Mouse (Mus musculus): ENCODE measurements around the gene Gal3st2c.
"Not testable (repeated sequence)": the region's sequence is repeated elsewhere in the genome, so short reads cannot be mapped to it uniquely, and the experiment has no call there.

DNA sequence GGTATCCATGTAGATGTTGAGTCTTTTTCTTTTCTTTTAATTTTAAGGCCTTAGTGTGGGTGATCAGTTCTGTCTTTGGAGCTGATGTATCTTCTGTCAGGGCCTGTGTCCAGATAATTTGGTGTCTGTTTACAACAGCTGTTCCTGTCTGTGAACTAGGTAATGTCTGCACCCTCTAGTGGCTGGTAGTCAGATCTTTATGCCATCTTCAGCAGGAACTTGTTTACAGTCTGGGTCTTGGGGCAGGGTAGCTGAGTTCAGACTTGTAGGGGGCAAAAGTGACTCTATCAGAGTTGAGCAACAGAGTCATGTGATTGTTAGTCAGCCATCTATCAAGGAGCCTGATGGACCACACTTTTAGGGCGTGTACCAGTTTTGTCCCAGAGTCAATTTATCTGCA is 23.8 kb upstream of the Gal3st2c start:
- TF ChIP-seq MAX (IDR thresholded peaks at IDR 0.05); CTCF (IDR thresholded peaks at IDR 0.05; ENCODE audit: control insufficient read depth, insufficient read depth, insufficient read length); CEBPB (IDR thresholded peaks at IDR 0.05; ENCODE audit: low read depth); USF1 (IDR thresholded peaks at IDR 0.05; ENCODE audit: low read depth); FOSL1 (IDR thresholded peaks at IDR 0.05; ENCODE audit: insufficient read depth, low read length, poor library complexity, severe bottlenecking); MYOD1 (IDR thresholded peaks at IDR 0.05; ENCODE audit: control insufficient read depth, insufficient read length, low read depth): not testable (repeated sequence)

All from C2C12 (cell line).